Mouse (Mus musculus): ENCODE results near the gene Amigo2.

- TF ChIP-seq CTCF (IDR thresholded peaks at IDR 0.05; ENCODE audit: borderline replicate concordance, control insufficient read depth, extremely low read depth, insufficient read depth, low read length, poor library complexity) (peak; percentile 91; the same call in 1 of the 2 replicates), POLR2A (IDR thresholded peaks at IDR 0.05; ENCODE audit: control insufficient read depth, extremely low read depth, insufficient read depth, low read length, poor library complexity) (no peak)
Observed at GRCm38 (mm10) chr15:97236943-97237342, 10.1 kb downstream of the Amigo2 start.

Measured in thymus, adult 2 months (tissue).